Mouse (Mus musculus): ENCODE data around the gene Cebpa. TPM values are rescaled to one million over a fixed set of nuclear protein-coding genes. Genes with fewer than 3 reads are reported as not detected.

The Cebpa gene
- 20.0 and 101 TPM in 2 replicates for polyA plus RNA-seq (2012; ENCODE audit: low replicate concordance)

GRCm38 (mm10) chr7:35118841-35119413, at the start of gene Cebpa:
TSS of gene Cebpa (plus strand) at chr7:35119293.

Other genes starting within 250 kb of the Cebpa start
- 11.3 and 16.3 TPM in 2 replicates for gene Pepd, start 206.9 kb upstream of the Cebpa start, polyA plus RNA-seq (2012; ENCODE audit: low replicate concordance)
- gene Cebpg, start 62.7 kb upstream of the Cebpa start, polyA plus RNA-seq (2012; ENCODE audit: low replicate concordance): 22.3 and 31.4 TPM in 2 replicates
- gene Slc7a10, start 67.1 kb downstream of the Cebpa start, polyA plus RNA-seq (2012; ENCODE audit: low replicate concordance): 0.84 and 3.0 TPM in 2 replicates
- 0.08 and 0.12 TPM in 2 replicates for gene Lrp3, start 96.2 kb downstream of the Cebpa start, polyA plus RNA-seq (2012; ENCODE audit: low replicate concordance)
- 8.9 and 12.6 TPM in 2 replicates for gene Gpatch1, start 199.1 kb downstream of the Cebpa start, polyA plus RNA-seq (2012; ENCODE audit: low replicate concordance)
- gene Rhpn2, start 214.9 kb downstream of the Cebpa start, polyA plus RNA-seq (2012; ENCODE audit: low replicate concordance): 0.17 TPM in 1 of 2 replicates, not detected in the other

Data from hematopoietic multipotent progenitor cell, adult 10-12 weeks (in vitro differentiated cells).